Mouse (Mus musculus): ENCODE results near the gene Jade1.

DNA sequence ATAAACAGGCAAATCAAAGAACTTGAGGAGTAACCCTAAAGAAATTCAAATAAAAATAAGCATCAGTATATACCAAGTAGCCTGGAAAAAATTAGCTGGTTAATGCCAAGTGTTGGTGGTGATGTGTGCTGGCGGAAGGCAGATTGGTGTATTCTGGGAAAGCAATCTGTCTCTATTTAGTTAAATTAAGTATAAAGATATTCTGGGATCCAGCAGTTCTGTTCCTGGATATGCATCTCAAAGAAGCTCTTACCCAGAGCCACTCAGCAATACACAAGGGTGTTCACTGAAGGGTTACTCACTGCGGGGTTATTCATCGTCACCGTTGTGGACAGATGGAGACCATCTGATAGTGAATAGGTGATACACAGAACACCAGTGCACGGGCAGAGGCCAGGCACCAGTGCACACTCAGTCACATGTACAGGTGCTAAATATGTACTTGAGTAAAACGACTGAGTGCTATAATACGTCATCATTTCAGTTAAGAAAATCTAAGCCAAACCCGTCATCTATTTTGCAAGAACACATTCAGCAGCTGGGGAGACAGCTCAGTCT lies 38.5 kb upstream of the Jade1 start:
- TF ChIP-seq CTCF (IDR thresholded peaks at IDR 0.05) (no peak), POLR2A (IDR thresholded peaks at IDR 0.05; ENCODE audit: insufficient read depth, low read depth, low read length) (no peak), EP300 (IDR thresholded peaks at IDR 0.05; ENCODE audit: insufficient read depth, low read depth, low read length) (no peak)

All from heart, adult 2 months (tissue).